Mouse (Mus musculus): ENCODE measurements at regions not wholly inside any gene's neighbourhood (a gene's known extent, or its start where the extent isn't known, plus 50 kb on each side); places are given as distances from the start of the nearest gene placed in this dataset.

GRCm38 (mm10) chr11:85989940-85990493, 103.8 kb downstream of the Tbx4 start:
- TF ChIP-seq POLR2A (IDR thresholded peaks at IDR 0.05; ENCODE audit: borderline replicate concordance, extremely low read depth, insufficient read depth, insufficient read length, poor library complexity, severe bottlenecking) (no peak), CTCF (IDR thresholded peaks at IDR 0.05; ENCODE audit: borderline replicate concordance, extremely low read depth, insufficient read depth, insufficient read length) (peak; percentile 17; the same call in 1 of the 2 replicates)
